Mouse (Mus musculus) heart, adult 2 months (tissue): ENCODE results near the gene Gm44965.

Source experiments
- CTCF ChIP-seq: fragments of 200-600 bp; IDR thresholded peaks from 2 replicates; pipeline ENCODE4 v1.8.1; 2022; ENCODE audit warnings: antibody characterized with exemption, mild to moderate bottlenecking, moderate library complexity
- POLR2A ChIP-seq: fragments of 200-500 bp; IDR thresholded peaks from 2 replicates; pipeline ENCODE4 v1.6.1; 2011; ENCODE audit warnings: mild to moderate bottlenecking, low read depth, low read length, control low read depth; ENCODE audit not compliant: insufficient read depth

DNA sequence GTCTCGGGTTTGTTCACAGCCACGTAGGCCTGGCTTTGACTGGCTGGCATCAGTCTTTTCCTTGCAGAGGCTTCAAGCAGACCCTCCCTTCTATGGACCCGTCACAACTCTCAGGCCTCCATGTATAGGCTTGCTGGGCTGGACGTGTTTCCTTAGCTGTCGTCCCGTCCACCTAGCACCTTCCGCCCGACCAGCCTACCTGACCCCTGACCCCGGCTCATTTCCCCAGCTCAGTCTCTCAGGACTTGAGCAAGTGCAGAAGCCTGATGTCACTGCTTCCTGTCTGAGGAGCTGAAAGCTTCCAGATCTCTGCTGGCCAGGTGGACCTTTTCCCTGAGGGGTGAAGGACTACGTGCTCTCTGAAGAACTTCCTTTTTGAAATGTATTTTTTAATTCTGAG lies 20.5 kb upstream of the Gm44965 start:
- TF ChIP-seq CTCF, result no peak
- no peak for TF ChIP-seq POLR2A
